Mouse (Mus musculus) urinary bladder, adult 2 months (tissue): Measurements from ENCODE around the gene Gramd1b. TPM values are rescaled to one million over a fixed set of nuclear protein-coding genes. Genes with fewer than 3 reads are reported as not detected.

Source experiments
- DNase-seq: peaks from one replicate; pipeline ENCODE4 v3.0.0; 2022; ENCODE audit warnings: low spot score
- polyA plus RNA-seq: library from polyadenylated mRNA; depleted of rRNA; stranded (reverse); fragments of >200 nt; gene quantifications from 2 replicates; pipeline ENCODE4 v1.2.3, GENCODE M21; 2012

Gramd1b gene
- polyA plus RNA-seq, 1 experiment: 5.9 TPM

DNA sequence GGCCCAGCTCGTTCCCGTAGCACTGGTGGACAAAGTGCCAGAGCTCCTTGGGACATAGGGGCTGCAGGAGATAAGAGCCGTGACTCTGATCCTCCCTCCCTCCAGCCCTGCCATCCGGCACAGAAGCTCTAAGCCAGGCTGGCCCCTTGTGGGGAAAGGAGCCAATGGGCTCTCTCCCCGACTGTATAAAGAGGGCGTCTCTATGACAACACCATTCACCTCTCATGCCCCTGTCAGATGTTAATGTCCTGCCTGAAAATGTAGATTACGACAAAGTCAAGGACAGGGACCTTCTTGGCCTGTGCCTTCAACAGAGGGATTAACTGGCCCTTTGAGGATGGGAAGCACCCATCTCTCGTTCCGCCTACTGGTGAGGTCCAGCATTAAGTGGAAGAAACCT lies 219.4 kb downstream of the Gramd1b start:
- DNase-seq: no peak

GRCm38 (mm10) chr9:40309876-40310275 lies 221.3 kb downstream of the Gramd1b start:
- DNase-seq: no peak

DNA sequence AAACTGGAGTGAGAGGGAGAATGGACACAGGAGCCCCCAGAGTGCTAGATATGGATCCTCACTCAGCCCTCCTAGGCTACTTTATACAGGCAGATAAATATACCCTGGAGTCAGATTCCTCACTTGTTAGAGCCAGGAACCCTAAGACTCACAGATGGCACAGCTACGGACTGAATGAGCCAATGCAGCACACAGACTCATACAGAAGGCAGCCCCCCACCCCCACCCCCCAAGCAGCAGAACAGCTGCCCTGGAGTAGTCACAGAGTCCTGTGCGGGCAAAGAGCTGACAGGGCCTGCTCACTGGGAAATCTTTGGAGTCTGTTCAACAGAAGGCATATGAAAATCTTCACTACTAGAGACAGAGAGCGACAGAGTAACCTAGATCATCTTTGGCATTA lies 223.9 kb downstream of the Gramd1b start:
- DNase-seq: no peak

DNA sequence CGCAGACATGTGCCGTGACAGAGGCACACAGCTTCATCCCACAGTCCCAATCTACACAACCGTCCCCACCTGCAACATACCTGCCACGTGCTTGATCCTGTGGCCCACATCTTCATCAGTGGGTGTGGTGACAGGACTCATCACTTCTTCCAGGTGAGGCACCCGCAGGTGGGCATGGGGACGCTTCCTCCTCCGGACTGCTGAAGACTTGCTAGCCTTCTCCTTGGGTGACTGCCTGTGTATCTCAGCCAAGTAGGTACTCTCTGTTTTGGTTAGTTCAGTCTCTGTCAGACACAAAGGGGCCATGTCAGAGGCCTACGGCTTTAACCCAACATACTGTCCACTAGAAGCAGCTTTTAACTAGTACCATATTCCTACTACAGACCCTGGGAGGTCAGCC lies 226.9 kb downstream of the Gramd1b start:
- no peak for DNase-seq

- DNase-seq: no peak
Measured at GRCm38 (mm10) chr9:40302375-40302774, 228.8 kb downstream of the Gramd1b start.

- DNase-seq: no peak
Measured at GRCm38 (mm10) chr9:40301475-40301874, 229.7 kb downstream of the Gramd1b start.

GRCm38 (mm10) chr9:40300018-40300989 lies 230.9 kb downstream of the Gramd1b start:
- no peak for DNase-seq

- DNase-seq: no peak
Measured at GRCm38 (mm10) chr9:40299323-40299722, 231.9 kb downstream of the Gramd1b start.

DNA sequence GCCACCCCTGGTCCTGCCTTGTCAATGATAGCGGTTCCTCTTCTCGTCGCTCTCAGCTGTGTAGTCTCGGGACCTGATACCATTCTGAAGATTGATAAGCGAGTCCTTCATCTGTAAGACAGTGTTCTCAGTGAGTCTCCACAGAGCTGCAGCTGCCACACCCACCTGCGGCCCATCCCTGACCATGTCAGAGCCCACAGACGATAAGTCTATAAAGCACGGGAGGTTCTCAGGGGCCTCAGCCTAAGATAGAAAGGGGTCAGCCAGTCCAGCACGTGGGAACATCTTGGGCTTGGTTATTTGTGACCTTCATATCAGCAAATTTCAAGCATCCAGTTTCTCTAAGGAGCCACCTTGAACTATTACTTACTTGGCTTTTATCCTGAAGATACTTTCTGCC lies 233.2 kb downstream of the Gramd1b start:
- no peak for DNase-seq

GRCm38 (mm10) chr9:40296251-40296650 lies 234.9 kb downstream of the Gramd1b start:
- DNase-seq: no peak

DNA sequence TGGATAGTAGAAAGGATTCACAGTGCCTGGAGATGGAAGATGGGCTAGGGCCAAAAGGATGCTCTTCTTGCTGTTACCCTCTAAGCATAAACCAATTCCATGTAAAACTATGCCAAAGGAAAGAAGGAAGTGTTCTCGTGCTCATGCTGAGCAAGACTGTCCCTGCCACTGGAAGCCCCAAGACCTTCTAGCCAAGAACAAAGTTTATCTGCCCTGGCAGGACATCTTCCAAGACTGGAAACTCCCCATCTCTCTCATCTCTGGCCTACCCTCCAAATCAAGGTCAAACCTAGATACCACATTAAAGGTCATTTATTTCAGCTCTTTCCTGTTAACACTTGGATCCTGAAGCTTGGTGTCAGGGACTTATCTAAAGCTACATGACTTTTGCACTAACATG lies 236.3 kb downstream of the Gramd1b start:
- DNase-seq: no peak

DNA sequence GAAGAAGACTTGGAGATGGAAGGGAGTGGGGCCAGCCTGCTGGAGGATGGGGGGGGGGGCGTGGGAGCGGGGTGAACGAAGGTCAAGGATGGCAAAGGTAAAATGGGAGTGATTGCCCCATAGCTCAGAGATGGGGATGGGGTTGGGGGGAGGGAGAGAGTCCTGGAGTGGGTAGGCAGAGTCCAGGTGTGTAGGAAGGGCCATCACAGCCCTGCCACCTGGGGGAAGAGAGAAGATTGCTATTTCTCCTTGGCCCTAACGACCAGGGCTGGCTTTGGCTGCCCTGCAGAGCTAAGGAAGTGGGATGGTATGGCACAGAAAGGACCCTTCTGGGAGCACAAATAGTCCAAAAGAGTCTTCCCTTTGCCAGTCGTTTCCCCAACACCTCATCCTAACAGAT lies 237.0 kb downstream of the Gramd1b start:
- DNase-seq: no peak

DNA sequence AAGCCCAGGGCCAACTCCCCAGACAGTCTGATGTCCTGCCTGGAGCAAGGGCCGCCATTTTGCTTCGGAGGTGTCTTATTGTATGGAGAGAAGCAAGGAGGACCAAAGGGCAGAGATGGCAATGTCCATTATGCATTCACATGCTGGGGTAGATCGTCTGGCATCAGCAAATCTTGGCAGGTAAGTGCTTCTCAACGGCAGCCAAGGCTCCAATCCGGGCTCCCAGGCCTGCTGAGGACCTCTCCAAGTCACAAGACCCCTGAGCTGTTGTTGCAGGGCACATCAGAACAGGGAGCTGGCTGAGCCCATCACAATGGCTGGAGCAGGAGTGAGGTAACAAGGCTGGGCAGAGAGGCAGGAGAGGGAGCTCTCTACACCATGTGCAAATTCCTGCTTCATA lies 237.4 kb downstream of the Gramd1b start:
- DNase-seq: no peak

DNA sequence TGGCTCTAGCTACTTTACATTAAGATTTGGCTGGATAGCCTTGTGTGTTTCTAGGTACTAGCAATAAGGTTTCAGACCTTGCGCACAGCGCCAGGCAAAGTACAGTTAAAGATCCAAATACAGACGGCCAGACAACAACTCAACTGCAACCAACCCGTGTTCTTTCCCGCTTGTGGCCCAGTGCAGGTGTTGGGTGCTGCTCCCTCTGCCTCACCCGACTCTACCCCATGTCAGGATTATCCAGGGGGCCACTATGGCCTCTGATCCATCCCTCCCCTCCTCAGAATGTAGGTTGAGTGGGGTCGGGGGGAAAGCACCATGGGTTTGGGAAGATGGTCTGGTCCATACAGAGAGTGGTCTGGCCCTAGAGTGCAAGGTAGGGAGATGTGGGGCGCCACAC lies 237.9 kb downstream of the Gramd1b start:
- no peak for DNase-seq

GRCm38 (mm10) chr9:40292475-40292874 lies 238.7 kb downstream of the Gramd1b start:
- no peak for DNase-seq

GRCm38 (mm10) chr9:40282968-40283367 lies 248.2 kb downstream of the Gramd1b start:
- no peak for DNase-seq

GRCm38 (mm10) chr9:40279438-40279837 lies 251.7 kb downstream of the Gramd1b start:
- no peak for DNase-seq

DNA sequence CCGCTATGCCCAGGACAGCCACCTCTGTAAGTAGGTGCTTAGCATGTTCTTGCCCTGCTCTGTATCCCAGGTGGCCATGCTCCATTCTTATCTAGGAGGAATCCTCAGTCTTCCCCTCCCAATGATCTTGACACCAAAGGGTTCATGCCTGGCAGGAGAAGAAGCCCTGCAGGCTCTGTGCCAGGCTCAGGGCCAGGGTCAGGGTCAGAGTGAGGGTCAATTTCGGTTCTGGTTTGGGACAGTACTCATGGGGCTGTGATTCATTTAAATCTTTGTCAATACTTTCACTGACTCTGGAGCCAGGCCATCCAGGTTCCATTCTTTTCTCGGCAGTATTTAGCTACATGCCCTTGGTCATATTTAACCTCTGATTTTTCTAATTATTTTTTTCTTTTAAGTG lies 253.5 kb downstream of the Gramd1b start:
- no peak for DNase-seq

GRCm38 (mm10) chr9:40275904-40276303 lies 255.3 kb downstream of the Gramd1b start:
- no peak for DNase-seq

GRCm38 (mm10) chr9:40272822-40273221 lies 258.4 kb downstream of the Gramd1b start:
- no peak for DNase-seq

- DNase-seq: no peak
Measured at GRCm38 (mm10) chr9:40271075-40271474, 260.1 kb downstream of the Gramd1b start.

DNA sequence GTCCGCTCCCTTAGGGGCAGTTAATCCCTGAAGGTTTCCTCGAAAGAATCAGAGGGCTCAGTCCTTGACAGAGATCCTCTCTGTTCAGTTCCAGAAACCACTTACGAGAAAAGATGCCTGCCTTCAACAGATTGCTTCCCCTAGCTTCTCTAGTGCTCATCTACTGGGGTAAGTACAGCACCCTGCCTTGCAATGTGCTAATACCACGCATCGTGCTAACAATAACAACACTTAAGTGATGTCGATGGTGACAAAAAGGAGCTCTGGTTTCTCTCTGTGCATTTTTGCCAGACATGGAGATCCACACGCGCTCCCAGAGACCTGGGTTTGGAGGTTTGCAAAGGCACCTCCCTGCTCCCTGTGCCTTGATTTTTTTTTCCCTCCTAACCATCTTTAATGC lies 261.3 kb downstream of the Gramd1b start:
- DNase-seq: no peak

- DNase-seq: no peak
Measured at GRCm38 (mm10) chr9:40269103-40269861, 261.9 kb downstream of the Gramd1b start, which contains the start of gene Scn3b. TSS of gene Scn3b (plus strand) at chr9:40269217.
